Mouse (Mus musculus) spleen, adult 12 weeks (tissue): ENCODE measurements around the gene Pigg.
"Not testable (repeated sequence)": the region's sequence is repeated elsewhere in the genome, so short reads cannot be mapped to it uniquely, and the experiment has no call there.

ENCODE experiments used
- DNase-seq: peaks from one replicate; pipeline ENCODE4 v3.0.0; 2022; ENCODE audit warnings: low spot score

The Pigg gene

GRCm38 (mm10) chr5:108312224-108313064, at the start of gene Pigg:
Gene Pigg, plus strand, starts transcription at chr5:108312609.
- peak; percentile 82 for DNase-seq

- DNase-seq = no peak
Measured at GRCm38 (mm10) chr5:108262722-108263121, 49.7 kb upstream of the Pigg start.

- DNase-seq = not testable (repeated sequence)
Measured at GRCm38 (mm10) chr5:108263785-108264184, 48.6 kb upstream of the Pigg start.

- DNase-seq = no peak
Measured at GRCm38 (mm10) chr5:108266990-108267389, 45.4 kb upstream of the Pigg start.

GRCm38 (mm10) chr5:108268127-108269062, 44.0 kb upstream of the Pigg start, which contains the start of gene Dr1:
Gene Dr1, plus strand, starts transcription at chr5:108268897.
- DNase-seq = peak; percentile 79

GRCm38 (mm10) chr5:108269063-108269810, 43.2 kb upstream of the Pigg start:
- DNase-seq = no peak

- no peak for DNase-seq
Measured at GRCm38 (mm10) chr5:108269811-108270151, 42.6 kb upstream of the Pigg start.

GRCm38 (mm10) chr5:108270415-108270814, 42.0 kb upstream of the Pigg start:
- DNase-seq = no peak

- not testable (repeated sequence) for DNase-seq
Measured at GRCm38 (mm10) chr5:108271345-108271744, 41.1 kb upstream of the Pigg start.

GRCm38 (mm10) chr5:108286957-108287356, 25.5 kb upstream of the Pigg start:
- DNase-seq = no peak

GRCm38 (mm10) chr5:108301567-108301966, 10.8 kb upstream of the Pigg start:
- DNase-seq = no peak

GRCm38 (mm10) chr5:108313065-108313860, 854 bp downstream of the Pigg start:
- DNase-seq = no peak

GRCm38 (mm10) chr5:108331051-108331450, 18.6 kb downstream of the Pigg start:
- no peak for DNase-seq

GRCm38 (mm10) chr5:108337385-108337784, 25.0 kb downstream of the Pigg start:
- no peak for DNase-seq

GRCm38 (mm10) chr5:108338049-108338448, 25.6 kb downstream of the Pigg start:
- no peak for DNase-seq

GRCm38 (mm10) chr5:108343680-108344170, 31.3 kb downstream of the Pigg start:
- no peak for DNase-seq

GRCm38 (mm10) chr5:108345313-108346071, 33.1 kb downstream of the Pigg start:
- DNase-seq = no peak

GRCm38 (mm10) chr5:108347843-108348242, 35.4 kb downstream of the Pigg start:
- DNase-seq = no peak

GRCm38 (mm10) chr5:108349511-108350148, 37.2 kb downstream of the Pigg start:
- no peak for DNase-seq

- DNase-seq = no peak
Measured at GRCm38 (mm10) chr5:108354056-108354455, 41.6 kb downstream of the Pigg start.
